Mouse (Mus musculus) lung, postnatal 4 days (tissue): ENCODE measurements around the gene Kcnk18.

ENCODE experiments used
- DNase-seq, 2 experiments: peaks; one replicate each; pipeline ENCODE4 v3.0.0; 2021

Gene Kcnk18

DNA sequence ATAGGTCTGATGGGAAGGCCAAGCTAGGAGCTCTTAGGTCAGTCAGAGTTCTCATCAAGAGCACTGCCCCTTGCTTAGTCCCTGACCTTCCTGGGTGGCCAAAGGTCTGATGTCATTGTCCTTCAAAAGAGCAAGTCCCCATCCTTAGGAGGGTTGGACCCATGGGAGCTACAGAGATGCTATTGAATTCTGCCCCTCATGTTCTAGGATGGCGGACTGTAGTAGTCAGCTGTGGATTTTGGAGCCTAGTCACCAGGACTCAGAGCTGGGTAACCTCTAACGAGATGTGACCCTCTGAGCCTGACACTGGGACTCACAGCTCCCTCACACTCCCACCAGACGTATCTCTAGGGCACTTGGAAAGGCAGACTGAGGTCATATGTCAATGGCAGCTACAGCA lies 9.4 kb downstream of the Kcnk18 start:
- DNase-seq: no peak

GRCm38 (mm10) chr19:59232786-59233185 lies 13.8 kb downstream of the Kcnk18 start:
- DNase-seq: no peak

- DNase-seq: no peak
These were observed 16.0 kb downstream of the Kcnk18 start for GRCm38 (mm10) chr19:59235001-59235400.

GRCm38 (mm10) chr19:59236046-59236445 lies 17.0 kb downstream of the Kcnk18 start:
- no peak for DNase-seq

DNA sequence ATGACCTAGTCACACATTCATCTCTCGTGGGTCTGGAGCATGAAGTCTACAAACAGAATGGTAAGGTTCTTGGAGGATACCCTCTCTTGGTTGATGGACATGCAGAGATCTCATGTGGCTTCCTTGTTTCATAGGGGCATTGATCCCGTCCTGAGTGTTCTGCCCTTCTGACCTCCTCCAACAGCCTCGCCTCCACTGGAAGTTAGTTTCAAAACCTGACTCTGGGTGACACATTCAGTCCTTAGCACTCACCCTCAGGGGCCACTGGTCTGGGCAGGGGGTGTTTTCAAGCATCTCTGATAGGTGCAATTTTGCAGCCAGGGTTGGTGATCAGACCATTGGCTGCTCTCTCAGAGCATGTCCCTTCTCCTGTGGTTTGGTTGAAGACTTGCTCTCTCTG lies 19.6 kb downstream of the Kcnk18 start:
- DNase-seq: no peak

GRCm38 (mm10) chr19:59239124-59239817 lies 20.3 kb downstream of the Kcnk18 start:
- DNase-seq: peak; percentile 73 to 85

- DNase-seq: no peak
These were observed 23.0 kb downstream of the Kcnk18 start for GRCm38 (mm10) chr19:59241987-59242386.

DNA sequence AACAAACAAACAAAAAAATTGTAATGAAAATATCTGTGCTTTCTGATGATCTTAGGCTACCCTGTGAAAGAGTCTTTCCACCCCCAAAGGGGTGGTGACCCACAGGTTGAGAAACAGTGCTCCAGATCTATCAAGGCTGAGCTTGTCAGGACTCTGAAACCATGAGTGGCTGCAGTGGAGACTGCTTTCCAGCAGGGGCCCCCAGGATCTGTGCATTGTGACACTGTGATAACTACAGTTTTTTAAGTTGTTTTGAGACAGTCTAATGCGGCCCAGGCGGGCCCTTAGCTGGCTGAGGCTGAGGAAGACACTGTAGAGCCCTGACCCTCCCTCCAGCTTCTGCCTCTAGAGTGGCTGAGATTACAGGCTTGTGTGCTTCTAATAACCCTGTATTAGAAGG lies 24.0 kb downstream of the Kcnk18 start:
- DNase-seq: no peak

DNA sequence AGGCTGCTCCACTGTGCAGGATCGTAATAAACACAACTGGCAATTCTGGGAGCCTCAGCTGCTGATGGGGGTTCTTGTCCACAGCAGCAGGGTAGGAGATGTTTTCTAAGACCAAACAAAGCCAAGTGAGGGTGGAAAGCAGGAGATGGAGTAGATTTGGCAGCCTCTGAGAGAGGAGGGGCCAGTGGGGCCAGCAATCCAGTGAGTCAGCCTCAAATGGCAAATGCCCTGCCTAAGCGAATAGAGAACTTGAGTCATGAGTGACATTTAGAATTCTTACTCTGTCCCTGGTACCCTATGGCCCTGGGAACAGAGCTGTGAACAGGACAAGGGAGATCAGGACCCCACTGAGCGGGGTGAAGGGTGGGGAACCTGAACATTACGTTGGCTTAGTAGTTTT lies 29.1 kb downstream of the Kcnk18 start:
- DNase-seq: no peak

GRCm38 (mm10) chr19:59248553-59249286 lies 29.7 kb downstream of the Kcnk18 start:
- no peak for DNase-seq

- no peak for DNase-seq
These were observed 33.6 kb downstream of the Kcnk18 start for GRCm38 (mm10) chr19:59252651-59253050.

DNA sequence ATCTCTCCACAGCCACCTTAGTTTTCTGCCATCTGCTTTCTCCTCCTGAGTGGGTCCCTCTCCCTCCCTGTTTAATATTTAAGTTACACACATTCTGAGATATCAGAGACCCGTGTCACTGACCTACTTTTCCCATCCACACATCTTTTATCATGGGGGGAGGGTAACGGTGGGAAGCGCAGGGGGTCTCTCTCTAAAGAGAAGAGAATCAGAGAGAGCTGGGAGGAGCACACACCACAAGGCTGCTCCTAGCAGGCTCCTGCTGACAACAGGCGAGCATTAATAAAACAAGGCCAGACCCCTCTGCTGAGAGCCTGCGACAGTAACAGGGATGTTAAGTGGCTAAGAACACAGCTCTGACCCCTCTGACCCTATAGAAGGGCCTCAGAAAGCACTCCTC lies 40.6 kb downstream of the Kcnk18 start:
- no peak for DNase-seq

GRCm38 (mm10) chr19:59260718-59261442 lies 41.9 kb downstream of the Kcnk18 start, which contains the start of gene Slc18a2:
Gene Slc18a2 (plus strand): TSS chr19:59260896.
- peak in 1 of 2 experiments; percentile 12 for DNase-seq

- no peak for DNase-seq
These were observed 42.6 kb downstream of the Kcnk18 start for GRCm38 (mm10) chr19:59261604-59262003.

- DNase-seq: no peak
These were observed 44.2 kb downstream of the Kcnk18 start for GRCm38 (mm10) chr19:59263171-59263570.

GRCm38 (mm10) chr19:59264838-59265532 lies 46.0 kb downstream of the Kcnk18 start:
- no peak for DNase-seq

- no peak for DNase-seq
These were observed 46.9 kb downstream of the Kcnk18 start for GRCm38 (mm10) chr19:59265907-59266306.

GRCm38 (mm10) chr19:59267417-59267963 lies 48.5 kb downstream of the Kcnk18 start:
- no peak for DNase-seq

- DNase-seq: no peak
These were observed 54.2 kb downstream of the Kcnk18 start for GRCm38 (mm10) chr19:59273190-59273589.

DNA sequence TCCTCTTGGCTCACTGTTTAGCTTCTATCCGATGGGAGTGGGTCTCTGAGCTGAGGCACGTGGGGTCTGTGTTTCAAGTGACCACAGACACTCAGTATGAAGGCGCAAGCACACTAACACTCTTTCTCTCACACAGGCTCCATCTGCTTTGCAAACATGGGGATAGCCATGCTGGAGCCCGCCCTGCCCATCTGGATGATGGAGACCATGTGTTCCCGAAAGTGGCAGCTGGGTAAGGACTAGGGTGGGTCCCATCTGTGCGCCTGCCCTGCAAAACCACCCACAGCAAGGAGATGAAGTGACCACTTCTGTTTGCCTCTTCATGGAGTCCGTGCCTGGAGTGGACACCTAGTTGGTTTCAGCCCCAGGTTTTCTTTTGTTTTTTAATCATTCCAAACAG lies 57.3 kb downstream of the Kcnk18 start:
- DNase-seq: no peak

- no peak for DNase-seq
These were observed 61.8 kb downstream of the Kcnk18 start for GRCm38 (mm10) chr19:59280841-59281240.

DNA sequence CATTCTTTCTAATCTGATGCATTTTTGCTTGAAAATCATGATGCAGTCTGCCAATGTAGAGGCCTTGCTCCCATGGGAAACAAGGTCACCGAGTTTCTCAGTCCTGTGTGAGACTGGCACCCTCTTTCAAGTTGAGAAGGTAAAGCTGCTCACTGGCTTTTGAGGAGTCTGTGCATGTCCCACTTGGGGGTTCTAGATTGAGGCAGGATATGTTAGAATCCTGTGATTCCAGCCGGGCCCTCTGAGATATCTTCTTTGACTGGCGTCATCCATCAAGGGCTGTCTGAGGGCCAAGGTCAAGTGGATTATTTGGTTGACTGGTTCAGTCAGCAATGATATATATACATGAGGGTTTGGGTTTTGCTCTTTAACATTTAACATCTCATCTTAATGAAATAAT lies 63.0 kb downstream of the Kcnk18 start:
- no peak for DNase-seq
